Mouse (Mus musculus) skeletal muscle tissue, postnatal 0 days (tissue): ENCODE results near the gene Ttyh1. TPM values are rescaled to one million over a fixed set of nuclear protein-coding genes. Genes with fewer than 3 reads are reported as not detected.

Experiments
- polyA plus RNA-seq: library from polyadenylated mRNA; unstranded; fragments of >200 nt; fragmentation: Nextera tagmentation; extraction: Ambion mirVana; gene quantifications from 2 replicates; pipeline ENCODE4 v1.2.1, GENCODE M21; 2015

Ttyh1 gene
- polyA plus RNA-seq: 3.1 and 3.3 TPM in 2 replicates

GRCm38 (mm10) chr7:4119344-4119902, at the start of gene Ttyh1:
TSS of gene Ttyh1 (plus strand) at chr7:4119408.

GRCm38 (mm10) chr7:4136771-4137531, 17.7 kb downstream of the Ttyh1 start, which contains the start of gene Leng8:
TSS of gene Leng8 (plus strand) at chr7:4137039.

GRCm38 (mm10) chr7:4150059-4150541, 30.9 kb downstream of the Ttyh1 start, which contains the start of gene Leng9:
TSS of gene Leng9 (minus strand) at chr7:4150374.

GRCm38 (mm10) chr7:4164090-4164910, 45.1 kb downstream of the Ttyh1 start, which contains the start of gene Cdc42ep5:
TSS of gene Cdc42ep5 (minus strand) at chr7:4164860.

Other genes with a start within 250 kb of the Ttyh1 start
- gene Gm14548, start 221.3 kb upstream of the Ttyh1 start, polyA plus RNA-seq: 0.13 and 0.28 TPM in 2 replicates
- 0.09 and 0.10 TPM in 2 replicates for gene Lilra6, start 203.9 kb upstream of the Ttyh1 start, polyA plus RNA-seq
- 0.18 and 0.46 TPM in 2 replicates for gene Lair1, start 56.2 kb upstream of the Ttyh1 start, polyA plus RNA-seq
- gene Leng8, start 17.6 kb downstream of the Ttyh1 start, polyA plus RNA-seq: 20.8 and 22.7 TPM in 2 replicates
- gene Leng9, start 31.0 kb downstream of the Ttyh1 start, polyA plus RNA-seq: 3.2 and 4.1 TPM in 2 replicates
- 36.6 and 37.6 TPM in 2 replicates for gene Cdc42ep5, start 45.5 kb downstream of the Ttyh1 start, polyA plus RNA-seq
- gene Lilra5, start 118.3 kb downstream of the Ttyh1 start, polyA plus RNA-seq: 0.09 and 0.13 TPM in 2 replicates
- gene Ncr1, start 218.3 kb downstream of the Ttyh1 start, polyA plus RNA-seq: not detected in 2 replicates